Mouse (Mus musculus): ENCODE results near the gene Ank3. TPM values are rescaled to one million over a fixed set of nuclear protein-coding genes. Genes with fewer than 3 reads are reported as not detected.

Ank3 gene
- polyA plus RNA-seq, 1 experiment from 2014 or later, result not detected

GRCm38 (mm10) chr10:69777065-69777645, 378.6 kb downstream of the Ank3 start:
- 61% methylated on average over 12 of the region's 12 CpGs for WGBS (ENCODE audit: missing documents)
- H3K27ac ChIP-seq, result no peak overlapping the region
- no peaks in the 10 kb centered on the region for H3K79me2 ChIP-seq (ENCODE audit: inconsistent target)
- no peak overlapping the region for H3K4me3 ChIP-seq (ENCODE audit: inconsistent target)
- no peaks in the 10 kb centered on the region for H3K36me3 ChIP-seq (ENCODE audit: inconsistent target)

GRCm38 (mm10) chr10:69777736-69778135, 379.2 kb downstream of the Ank3 start:
- 73% methylated on average over 9 of the region's 11 CpGs for WGBS (ENCODE audit: missing documents)
- Histone ChIP-seq H3K36me3 (ENCODE audit: inconsistent target) (no peaks in the 10 kb centered on the region), H3K79me2 (ENCODE audit: inconsistent target) (no peaks in the 10 kb centered on the region), H3K27ac (no peak overlapping the region), H3K4me3 (ENCODE audit: inconsistent target) (no peak overlapping the region)

- no peak overlapping the region for H3K4me3 ChIP-seq (ENCODE audit: inconsistent target)
- no peaks in the 10 kb centered on the region for H3K36me3 ChIP-seq (ENCODE audit: inconsistent target)
- H3K27ac ChIP-seq, result no peak overlapping the region
- WGBS (ENCODE audit: missing documents), result 66% methylated on average over 3 of the region's 3 CpGs
- H3K79me2 ChIP-seq (ENCODE audit: inconsistent target), result no peaks in the 10 kb centered on the region
These were observed 380.7 kb downstream of the Ank3 start for GRCm38 (mm10) chr10:69779246-69779645.

- H3K4me3 ChIP-seq (ENCODE audit: inconsistent target), result no peak overlapping the region
- H3K27ac ChIP-seq, result no peak overlapping the region
- WGBS (ENCODE audit: missing documents), result 18% methylated on average over 8 of the region's 8 CpGs
- no peaks in the 10 kb centered on the region for H3K79me2 ChIP-seq (ENCODE audit: inconsistent target)
- H3K36me3 ChIP-seq (ENCODE audit: inconsistent target), result no peaks in the 10 kb centered on the region
These were observed 382.9 kb downstream of the Ank3 start for GRCm38 (mm10) chr10:69781491-69781890.

- Histone ChIP-seq H3K36me3 (ENCODE audit: inconsistent target) (no peaks in the 10 kb centered on the region), H3K4me3 (ENCODE audit: inconsistent target) (no peak overlapping the region), H3K79me2 (ENCODE audit: inconsistent target) (no peaks in the 10 kb centered on the region), H3K27ac (no peak overlapping the region)
- WGBS (ENCODE audit: missing documents), result 88% methylated on average over 7 of the region's 7 CpGs
These were observed 386.7 kb downstream of the Ank3 start for GRCm38 (mm10) chr10:69785235-69785634.

- WGBS (ENCODE audit: missing documents), result 95% methylated on average over 8 of the region's 8 CpGs
- Histone ChIP-seq H3K79me2 (ENCODE audit: inconsistent target) (no peaks in the 10 kb centered on the region), H3K36me3 (ENCODE audit: inconsistent target) (no peaks in the 10 kb centered on the region), H3K4me3 (ENCODE audit: inconsistent target) (no peak overlapping the region), H3K27ac (no peak overlapping the region)
These were observed 387.1 kb downstream of the Ank3 start for GRCm38 (mm10) chr10:69785692-69786091.

- no peak overlapping the region for H3K27ac ChIP-seq
- 83% methylated on average over 13 of the region's 13 CpGs for WGBS (ENCODE audit: missing documents)
- no peak overlapping the region for H3K4me3 ChIP-seq (ENCODE audit: inconsistent target)
- no peaks in the 10 kb centered on the region for H3K79me2 ChIP-seq (ENCODE audit: inconsistent target)
- H3K36me3 ChIP-seq (ENCODE audit: inconsistent target), result no peaks in the 10 kb centered on the region
These were observed 387.8 kb downstream of the Ank3 start for GRCm38 (mm10) chr10:69786220-69786993.

GRCm38 (mm10) chr10:69787379-69787778, 388.8 kb downstream of the Ank3 start:
- 97% methylated on average over 10 of the region's 10 CpGs for WGBS (ENCODE audit: missing documents)
- H3K27ac ChIP-seq, result no peak overlapping the region
- no peaks in the 10 kb centered on the region for H3K36me3 ChIP-seq (ENCODE audit: inconsistent target)
- no peak overlapping the region for H3K4me3 ChIP-seq (ENCODE audit: inconsistent target)
- no peaks in the 10 kb centered on the region for H3K79me2 ChIP-seq (ENCODE audit: inconsistent target)

- 95% methylated on average over 4 of the region's 4 CpGs for WGBS (ENCODE audit: missing documents)
- Histone ChIP-seq H3K4me3 (ENCODE audit: inconsistent target) (no peak overlapping the region), H3K79me2 (ENCODE audit: inconsistent target) (no peaks in the 10 kb centered on the region), H3K36me3 (ENCODE audit: inconsistent target) (no peaks in the 10 kb centered on the region), H3K27ac (no peak overlapping the region)
These were observed 392.0 kb downstream of the Ank3 start for GRCm38 (mm10) chr10:69790606-69791005.

- no peak overlapping the region for H3K27ac ChIP-seq
- H3K36me3 ChIP-seq (ENCODE audit: inconsistent target), result no peaks in the 10 kb centered on the region
- WGBS (ENCODE audit: missing documents), result 38% methylated on average over 7 of the region's 7 CpGs
- no peak overlapping the region for H3K4me3 ChIP-seq (ENCODE audit: inconsistent target)
- H3K79me2 ChIP-seq (ENCODE audit: inconsistent target), result no peaks in the 10 kb centered on the region
These were observed 393.4 kb downstream of the Ank3 start for GRCm38 (mm10) chr10:69791951-69792350.

- WGBS (ENCODE audit: missing documents), result 92% methylated on average over 9 of the region's 9 CpGs
- Histone ChIP-seq H3K79me2 (ENCODE audit: inconsistent target) (no peaks in the 10 kb centered on the region), H3K36me3 (ENCODE audit: inconsistent target) (no peaks in the 10 kb centered on the region), H3K4me3 (ENCODE audit: inconsistent target) (no peak overlapping the region), H3K27ac (no peak overlapping the region)
These were observed 393.8 kb downstream of the Ank3 start for GRCm38 (mm10) chr10:69792400-69792799.

- 60% methylated on average over 9 of the region's 9 CpGs for WGBS (ENCODE audit: missing documents)
- no peaks in the 10 kb centered on the region for H3K36me3 ChIP-seq (ENCODE audit: inconsistent target)
- no peak overlapping the region for H3K4me3 ChIP-seq (ENCODE audit: inconsistent target)
- no peaks in the 10 kb centered on the region for H3K79me2 ChIP-seq (ENCODE audit: inconsistent target)
- no peak overlapping the region for H3K27ac ChIP-seq
These were observed 394.5 kb downstream of the Ank3 start for GRCm38 (mm10) chr10:69793079-69793478.

- no peaks in the 10 kb centered on the region for H3K79me2 ChIP-seq (ENCODE audit: inconsistent target)
- H3K4me3 ChIP-seq (ENCODE audit: inconsistent target), result no peak overlapping the region
- no peaks in the 10 kb centered on the region for H3K36me3 ChIP-seq (ENCODE audit: inconsistent target)
- no peak overlapping the region for H3K27ac ChIP-seq
- WGBS (ENCODE audit: missing documents), result 94% methylated on average over 3 of the region's 3 CpGs
These were observed 397.1 kb downstream of the Ank3 start for GRCm38 (mm10) chr10:69795656-69796055.

GRCm38 (mm10) chr10:69796421-69796886, 397.9 kb downstream of the Ank3 start:
- 7% methylated on average over 8 of the region's 8 CpGs for WGBS (ENCODE audit: missing documents)
- Histone ChIP-seq H3K36me3 (ENCODE audit: inconsistent target) (no peaks in the 10 kb centered on the region), H3K79me2 (ENCODE audit: inconsistent target) (no peaks in the 10 kb centered on the region), H3K4me3 (ENCODE audit: inconsistent target) (no peak overlapping the region), H3K27ac (no peak overlapping the region)

GRCm38 (mm10) chr10:69803135-69803756, 404.7 kb downstream of the Ank3 start:
- H3K4me3 ChIP-seq (ENCODE audit: inconsistent target), result no peak overlapping the region
- WGBS (ENCODE audit: missing documents), result 97% methylated on average over 14 of the region's 14 CpGs
- no peaks in the 10 kb centered on the region for H3K79me2 ChIP-seq (ENCODE audit: inconsistent target)
- H3K36me3 ChIP-seq (ENCODE audit: inconsistent target), result no peaks in the 10 kb centered on the region
- H3K27ac ChIP-seq, result no peak overlapping the region
